Mouse (Mus musculus) E14TG2a.4 (cell line): Measurements from ENCODE around the gene Gm49388.

Experiments used
- CTCF ChIP-seq: conservative IDR thresholded peaks from 2 replicates; pipeline ENCODE4 v1.5.1; 2014; ENCODE audit warnings: low read length
- NANOG ChIP-seq: IDR thresholded peaks from 2 replicates; pipeline ENCODE4 v1.6.1; 2014; ENCODE audit warnings: borderline replicate concordance, low read length, mixed read lengths

GRCm38 (mm10) chr7:127822494-127822893 is 37.1 kb downstream of the Gm49388 start:
- TF ChIP-seq CTCF (no peak), NANOG (no peak)
